Mouse (Mus musculus) heart, postnatal 0 days (tissue): Measurements from ENCODE around the gene Trim10. TPM values are rescaled to one million over a fixed set of nuclear protein-coding genes. Genes with fewer than 3 reads are reported as not detected.
"Not testable (repeated sequence)": the region's sequence is repeated elsewhere in the genome, so short reads cannot be mapped to it uniquely, and the experiment has no call there.

Experiments used
- ATAC-seq: fragments of 200-750 bp; cut with Nextera tagmentation; 2 replicates; pipeline ENCODE4 v1.8.0; 2017; ENCODE audit warnings: low read depth, moderate number of reproducible peaks, moderate library complexity; ENCODE audit not compliant: insufficient read depth
- DNase-seq: peaks from one replicate; pipeline ENCODE4 v3.0.0-alpha.2; 2016; ENCODE audit warnings: low spot score
- H3K27ac ChIP-seq: fragments of 300-500 bp; sonication (generic); 2 replicates; pipeline ENCODE4 v1.5.1; 2014; ENCODE audit warnings: low read depth, mild to moderate bottlenecking
- H3K27me3 ChIP-seq: fragments of 300-500 bp; sonication (generic); 2 replicates; pipeline ENCODE4 v1.6.1; 2014; ENCODE audit warnings: low read length, mixed read lengths; ENCODE audit not compliant: control insufficient read depth, insufficient read depth
- H3K36me3 ChIP-seq: fragments of 300-500 bp; sonication (generic); replicated peaks from 2 replicates; pipeline ENCODE4 v1.6.1; 2014; ENCODE audit warnings: low read length, mixed read lengths; ENCODE audit not compliant: control insufficient read depth, insufficient read depth
- H3K4me1 ChIP-seq: fragments of 300-500 bp; sonication (generic); 2 replicates; pipeline ENCODE4 v1.6.1; 2014; ENCODE audit warnings: antibody characterized with exemption; ENCODE audit not compliant: control insufficient read depth, insufficient read depth
- H3K4me2 ChIP-seq: fragments of 300-500 bp; sonication (generic); 2 replicates; pipeline ENCODE4 v1.6.1; 2014; ENCODE audit warnings: low read depth, mild to moderate bottlenecking, low read length, moderate library complexity
- H3K4me3 ChIP-seq: fragments of 300-500 bp; sonication (generic); 2 replicates; pipeline ENCODE4 v1.5.1; 2014; ENCODE audit warnings: low read depth, low read length
- H3K9ac ChIP-seq: fragments of 300-500 bp; sonication (generic); replicated peaks from 2 replicates; pipeline ENCODE4 v1.6.1; 2014; ENCODE audit warnings: low read depth, low read length, mixed read lengths
- H3K9me3 ChIP-seq: fragments of 300-500 bp; sonication (generic); replicated peaks from 2 replicates; pipeline ENCODE4 v1.6.1; 2016; ENCODE audit warnings: low read length; ENCODE audit not compliant: control insufficient read depth
- CTCF ChIP-seq: IDR thresholded peaks from 2 replicates; pipeline ENCODE4 v1.5.1; 2016; ENCODE audit warnings: antibody characterized with exemption, control low read depth, low read depth
- EP300 ChIP-seq: IDR thresholded peaks from 2 replicates; pipeline ENCODE4 v1.6.1; 2016; ENCODE audit warnings: antibody characterized with exemption, low read depth
- WGBS: fragments of 180-500 bp; shearing (Covaris S2); extraction: QIAGEN DNeasy Blood & Tissue Kit; methylation state at CpG from one replicate; pipeline ENCODE4 v1.1.7; 2014; 5-methylcytosine and 5-hydroxymethylcytosine counted together
- polyA plus RNA-seq: library from polyadenylated mRNA; unstranded; fragments of >200 nt; fragmentation: Nextera tagmentation; extraction: Ambion mirVana; gene quantifications from 2 replicates; pipeline ENCODE4 v1.2.1, GENCODE M21; 2015
- total RNA-seq: library from RNA; depleted of rRNA; stranded (reverse); fragments of >200 nt; gene quantifications from 2 replicates; pipeline ENCODE4 v1.2.3, GENCODE M21; 2014; ENCODE audit warnings: low replicate concordance

Trim10 gene
- total and polyA plus RNA-seq, 2 experiments from 2014 or later: 0.15 to 0.97 TPM

DNA sequence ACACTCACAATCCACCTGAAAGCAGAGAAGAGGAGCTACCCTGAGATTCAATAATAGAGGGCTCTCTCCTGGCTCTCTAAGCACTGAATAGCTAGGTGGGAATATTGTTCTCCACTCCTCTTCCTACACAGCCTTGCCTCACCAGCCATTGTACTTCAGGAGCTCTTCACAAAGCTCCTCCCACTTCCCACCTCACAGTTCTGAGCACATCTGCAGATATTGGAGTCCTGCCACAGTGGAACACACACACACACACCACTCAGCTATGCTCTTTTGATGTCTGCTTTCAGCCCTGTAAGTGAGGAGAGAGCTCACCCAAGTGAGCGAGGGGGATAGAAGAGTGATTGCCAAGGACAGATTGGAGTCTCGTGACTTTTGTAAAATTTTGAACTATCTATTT is 14.0 kb downstream of the Trim10 start:
- H3K36me3 ChIP-seq: no peaks in the 10 kb centered on the region
- H3K27ac ChIP-seq: no peak overlapping the region
- WGBS: 44% methylated on average over 2 of the region's 2 CpGs
- H3K4me1 ChIP-seq: no peaks in the 10 kb centered on the region
- no peaks in the 10 kb centered on the region for H3K27me3 ChIP-seq
- no peak overlapping the region for H3K4me3 ChIP-seq
- no peak overlapping the region for H3K4me2 ChIP-seq
- DNase-seq (no peak), ATAC-seq (no peak)
- H3K9ac ChIP-seq: no peak overlapping the region
- no peaks in the 10 kb centered on the region for H3K9me3 ChIP-seq
- no peak for TF ChIP-seq CTCF
- no peak for TF ChIP-seq EP300

GRCm38 (mm10) chr17:36885132-36885790 is 15.9 kb downstream of the Trim10 start:
- 82% methylated on average over 12 of the region's 12 CpGs for WGBS
- H3K27ac ChIP-seq: no peak overlapping the region
- H3K9ac ChIP-seq: no peak overlapping the region
- no peaks in the 10 kb centered on the region for H3K9me3 ChIP-seq
- ATAC-seq (no peak), DNase-seq (no peak)
- no peaks in the 10 kb centered on the region for H3K4me1 ChIP-seq
- no peak overlapping the region for H3K4me2 ChIP-seq
- TF ChIP-seq EP300: no peak
- no peak for TF ChIP-seq CTCF
- no peaks in the 10 kb centered on the region for H3K27me3 ChIP-seq
- H3K4me3 ChIP-seq: no peak overlapping the region
- H3K36me3 ChIP-seq: no peaks in the 10 kb centered on the region

DNA sequence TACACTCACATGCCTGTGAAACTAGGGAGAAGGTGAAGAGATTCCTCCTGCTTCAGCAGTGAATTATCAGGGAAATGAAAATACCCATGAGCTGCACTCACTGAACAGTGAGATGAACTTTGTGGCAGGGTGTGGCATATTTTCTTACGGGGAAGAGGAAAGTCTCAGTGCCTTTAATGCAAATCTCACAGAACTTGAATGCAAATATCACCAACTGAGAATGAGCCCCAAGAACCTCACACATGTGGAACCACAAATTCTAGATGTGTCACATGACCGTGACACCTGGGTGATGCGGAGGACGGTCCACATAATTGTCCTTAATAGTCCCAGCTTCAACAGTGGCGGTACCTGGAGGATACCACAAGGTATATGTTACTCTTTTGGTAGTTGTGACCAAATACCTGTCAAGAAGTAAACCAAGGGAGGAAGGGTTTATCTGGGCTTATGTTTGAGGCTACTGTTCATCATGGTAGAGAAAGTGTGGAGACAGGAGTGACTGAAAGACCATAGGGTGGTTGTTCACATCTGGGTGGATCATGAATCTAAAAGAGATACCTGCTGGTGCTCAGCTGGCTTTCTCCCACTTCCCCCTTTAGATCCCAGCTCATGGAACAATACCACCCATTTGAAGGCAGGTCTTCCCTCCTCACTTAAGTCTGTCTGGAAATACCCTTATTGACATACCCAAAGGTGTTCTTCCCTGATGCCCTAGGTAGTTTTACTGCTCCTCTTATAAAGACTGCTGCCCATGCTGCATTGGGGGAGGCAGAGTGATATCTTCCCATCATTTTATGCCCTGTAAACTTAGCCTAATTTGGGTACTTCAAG is 20.9 kb downstream of the Trim10 start, which contains the start of gene Trim40:
TSS of gene Trim40 (minus strand) at position 51 of the 831 bp plus-strand sequence.
- DNase-seq (no peak), ATAC-seq (no peak)
- Histone ChIP-seq H3K4me1 (no peaks in the 10 kb centered on the region), H3K9me3 (no peaks in the 10 kb centered on the region), H3K27me3 (no peaks in the 10 kb centered on the region), H3K4me3 (no peak within 1 kb of the TSS), H3K9ac (no peak within 1 kb of the TSS), H3K36me3 (no peaks in the 10 kb centered on the region), H3K27ac (no peak within 1 kb of the TSS), H3K4me2 (no peak within 1 kb of the TSS)
- WGBS: 83% methylated on average over 5 of the region's 5 CpGs
- TF ChIP-seq EP300: no peak
- no peak for TF ChIP-seq CTCF

DNA sequence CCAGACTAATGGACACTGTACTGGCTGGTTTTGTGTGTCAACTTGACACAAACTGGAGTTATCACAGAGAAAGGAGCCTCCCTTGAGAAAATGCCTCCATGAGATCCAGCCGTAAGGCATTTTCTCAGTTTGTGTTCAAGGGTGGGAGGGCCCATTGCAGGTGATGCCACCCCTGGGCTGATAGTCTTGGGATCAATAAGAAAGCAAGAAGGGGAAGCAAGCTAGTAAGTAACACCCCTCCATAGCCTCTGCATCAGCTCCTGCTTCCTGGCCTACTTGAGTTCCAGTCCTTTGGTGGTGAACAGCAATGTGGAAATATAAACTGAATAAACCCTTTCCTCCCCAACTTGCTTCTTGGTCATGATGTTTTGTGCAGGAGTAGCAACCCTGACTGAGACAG is 22.1 kb downstream of the Trim10 start:
- not testable (repeated sequence) for H3K27ac ChIP-seq, H3K4me1 ChIP-seq, ATAC-seq, H3K36me3 ChIP-seq, H3K9ac ChIP-seq, H3K27me3 ChIP-seq, H3K4me3 ChIP-seq, H3K9me3 ChIP-seq, DNase-seq, H3K4me2 ChIP-seq
- 68% methylated on average over 1 of the region's 1 CpGs for WGBS

- H3K9me3 ChIP-seq: no peaks in the 10 kb centered on the region
- H3K4me2 ChIP-seq: no peak overlapping the region
- H3K27ac ChIP-seq: no peak overlapping the region
- peak; percentile 80 for TF ChIP-seq CTCF
- no peak for TF ChIP-seq EP300
- H3K9ac ChIP-seq: no peak overlapping the region
- no peak for ATAC-seq
- H3K4me1 ChIP-seq: no peaks in the 10 kb centered on the region
- H3K36me3 ChIP-seq: no peaks in the 10 kb centered on the region
- H3K4me3 ChIP-seq: no peak overlapping the region
- DNase-seq: peak; percentile 61
- 7% methylated on average over 2 of the region's 2 CpGs for WGBS
- H3K27me3 ChIP-seq: no peaks in the 10 kb centered on the region
Observed at GRCm38 (mm10) chr17:36892362-36892761, 23.0 kb downstream of the Trim10 start.
